Mouse (Mus musculus) retina, postnatal 7 days (tissue): ENCODE measurements around the gene Atxn7l1.

Experiments
- DNase-seq: peaks from one replicate; pipeline ENCODE4 v3.0.0-alpha.2; 2012; ENCODE audit warnings: low read depth, low spot score

Gene Atxn7l1

DNA sequence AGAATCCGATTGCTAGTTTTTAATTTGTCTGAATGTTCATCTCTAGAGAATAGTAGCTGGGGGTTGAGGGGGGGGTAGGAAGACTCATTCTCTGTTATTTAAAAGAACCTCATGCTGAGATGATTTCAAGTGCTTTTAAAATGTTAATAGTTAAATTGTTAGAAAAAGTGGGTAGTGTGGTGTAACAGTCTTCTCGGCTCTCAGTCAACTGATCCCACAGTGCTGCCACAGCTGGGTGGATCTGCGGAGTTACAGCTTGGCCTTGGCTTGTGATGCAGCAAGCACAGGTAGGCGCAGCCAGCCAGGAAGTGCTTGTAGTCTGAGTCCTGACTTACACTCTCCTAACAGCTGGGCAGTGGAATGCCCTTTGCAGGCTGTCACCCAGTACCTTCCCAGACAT, 125.7 kb downstream of the Atxn7l1 start:
- DNase-seq: no peak

DNA sequence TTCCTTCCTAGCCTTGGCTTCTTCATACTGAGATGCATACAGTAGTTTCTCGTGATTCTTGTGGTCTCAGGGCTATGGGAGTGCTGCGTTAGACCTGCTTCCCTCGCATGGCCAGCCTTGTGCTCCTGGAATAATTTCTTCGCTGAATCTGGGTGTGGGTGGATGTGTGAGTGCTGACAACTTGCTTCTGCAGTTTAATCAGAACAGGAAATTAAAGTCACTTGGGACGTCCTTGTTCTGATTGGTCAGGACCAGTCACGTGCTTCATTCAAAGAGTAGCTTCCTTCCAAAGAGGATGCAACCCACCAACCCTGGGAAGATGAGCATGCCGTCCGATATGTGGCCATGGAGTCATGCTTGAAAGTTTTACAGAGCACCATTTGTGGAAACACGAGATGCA, 126.2 kb downstream of the Atxn7l1 start:
- no peak for DNase-seq

DNA sequence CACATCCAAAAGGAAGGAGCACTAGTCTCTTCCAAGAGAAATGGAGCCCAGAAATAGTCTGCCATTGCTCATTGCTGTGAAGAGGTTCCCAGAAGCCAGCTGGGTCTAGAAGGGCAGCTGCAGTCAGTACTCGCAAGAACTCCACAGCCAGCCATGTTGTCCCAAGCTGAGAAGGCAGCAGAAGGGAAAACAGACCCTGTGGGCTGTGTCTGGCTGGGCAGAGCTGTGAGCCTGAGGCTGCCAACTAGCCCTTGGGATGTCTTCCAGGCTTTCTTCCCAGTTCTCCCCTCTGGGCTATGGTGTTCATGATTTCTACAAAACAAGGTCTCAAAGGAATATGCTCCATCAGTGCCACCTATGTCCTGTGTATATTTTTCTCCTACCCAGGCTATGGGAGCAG, 128.5 kb downstream of the Atxn7l1 start:
- DNase-seq: no peak

DNA sequence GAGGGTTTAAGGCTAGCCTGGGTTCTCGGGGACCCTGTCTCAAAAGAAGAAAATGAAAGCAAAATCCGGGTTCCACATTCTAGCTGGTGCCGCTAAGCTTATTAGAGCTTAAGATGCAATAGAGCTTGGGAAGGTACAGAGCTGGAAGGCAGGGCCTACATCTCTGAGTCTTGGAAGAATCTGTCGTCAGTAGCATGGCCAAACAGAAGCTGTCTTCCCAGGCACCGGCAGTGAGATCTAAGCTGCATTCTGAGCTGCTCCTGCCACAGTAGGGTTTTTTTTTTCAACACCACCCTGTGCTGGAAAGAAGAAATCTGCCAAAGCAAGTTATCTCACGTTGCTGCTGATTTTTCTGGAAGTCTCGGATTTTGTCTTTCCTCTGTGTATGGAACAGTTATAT, 129.9 kb downstream of the Atxn7l1 start:
- no peak for DNase-seq

DNA sequence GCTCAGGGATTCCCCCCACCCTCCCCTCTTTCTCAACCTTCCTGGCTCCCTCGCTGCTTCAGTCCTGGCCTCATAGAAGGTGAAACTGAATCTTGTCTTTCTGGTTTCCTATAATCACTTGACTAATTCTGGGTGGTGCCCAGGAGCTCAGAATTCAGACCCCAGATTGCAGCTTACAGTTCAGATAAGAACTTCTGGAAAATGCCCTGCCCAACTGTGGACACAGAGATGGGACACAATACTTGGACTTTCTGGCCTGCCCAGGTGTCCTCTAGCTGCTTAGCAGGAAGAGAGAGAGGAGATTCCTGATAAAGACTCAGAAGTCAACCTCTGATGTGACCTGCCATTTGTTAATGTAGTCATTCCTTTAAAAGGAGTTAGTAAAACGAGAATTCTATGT, 131.7 kb downstream of the Atxn7l1 start:
- DNase-seq: no peak

DNA sequence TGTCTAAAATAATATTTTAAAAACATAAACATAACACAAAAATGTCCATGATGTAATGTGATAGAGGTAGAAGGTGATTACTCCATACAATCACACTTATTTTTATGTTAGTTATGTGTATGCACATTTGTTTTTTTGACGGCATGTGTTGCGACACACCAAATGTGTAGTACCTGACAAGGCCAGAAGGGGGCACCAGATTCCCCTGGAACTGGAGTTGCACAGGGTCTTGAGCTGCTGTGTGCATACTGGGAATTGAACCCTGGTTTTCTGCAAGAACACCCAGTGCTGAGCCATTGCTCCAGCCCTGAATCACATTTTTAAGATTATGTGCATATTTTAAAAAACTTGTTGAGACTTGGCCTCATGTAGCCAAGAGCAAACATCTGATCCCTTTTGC, 133.3 kb downstream of the Atxn7l1 start:
- DNase-seq: no peak

DNA sequence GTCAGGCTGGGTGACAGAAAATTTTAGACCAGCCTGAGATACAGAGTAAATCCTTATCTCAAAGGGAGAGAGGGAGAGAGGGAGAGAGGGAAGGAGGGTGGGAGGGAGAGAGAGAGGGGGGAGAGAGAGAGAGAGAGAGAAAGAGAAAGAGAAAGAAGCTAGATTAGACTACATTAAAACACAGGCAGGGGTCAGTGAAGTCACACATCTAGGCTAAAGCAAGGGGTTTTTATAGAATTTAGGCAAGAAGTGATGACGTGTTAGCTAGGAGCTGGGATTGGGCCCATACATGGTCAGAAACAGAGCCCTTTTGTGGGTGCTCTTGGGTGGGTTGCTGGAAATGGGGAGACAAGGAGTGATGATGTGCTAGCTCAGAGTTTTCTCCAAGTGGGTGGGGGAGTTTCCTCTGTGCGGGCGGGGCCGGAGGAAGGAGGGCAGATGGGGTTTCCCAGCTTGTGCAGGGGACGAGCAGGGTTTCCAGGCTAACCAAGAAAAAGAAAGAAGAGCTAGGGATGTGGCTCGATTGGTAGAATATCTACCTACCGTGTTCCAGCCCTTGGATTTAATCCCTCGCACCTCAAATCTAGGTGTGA, 136.9 kb downstream of the Atxn7l1 start:
- DNase-seq: no peak

DNA sequence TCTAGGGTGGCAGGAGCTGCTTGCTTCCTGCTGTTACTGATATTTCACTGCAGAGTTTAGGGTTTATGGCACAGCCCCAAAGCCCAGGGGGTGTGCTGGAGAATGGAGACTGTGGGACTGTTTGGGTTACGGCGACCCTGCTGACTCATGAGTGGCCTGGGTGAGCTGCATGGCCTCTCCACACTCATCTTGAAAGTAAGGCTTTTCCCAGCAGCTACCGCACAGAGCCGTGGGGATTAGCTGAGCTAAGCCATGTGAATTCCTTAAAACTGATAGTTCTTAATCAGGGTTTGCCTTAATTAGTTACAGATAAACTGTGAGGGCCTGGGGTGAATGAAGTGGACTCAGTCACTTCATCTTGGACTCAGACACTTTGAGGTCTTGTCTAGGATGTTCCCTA, 137.9 kb downstream of the Atxn7l1 start:
- no peak for DNase-seq

DNA sequence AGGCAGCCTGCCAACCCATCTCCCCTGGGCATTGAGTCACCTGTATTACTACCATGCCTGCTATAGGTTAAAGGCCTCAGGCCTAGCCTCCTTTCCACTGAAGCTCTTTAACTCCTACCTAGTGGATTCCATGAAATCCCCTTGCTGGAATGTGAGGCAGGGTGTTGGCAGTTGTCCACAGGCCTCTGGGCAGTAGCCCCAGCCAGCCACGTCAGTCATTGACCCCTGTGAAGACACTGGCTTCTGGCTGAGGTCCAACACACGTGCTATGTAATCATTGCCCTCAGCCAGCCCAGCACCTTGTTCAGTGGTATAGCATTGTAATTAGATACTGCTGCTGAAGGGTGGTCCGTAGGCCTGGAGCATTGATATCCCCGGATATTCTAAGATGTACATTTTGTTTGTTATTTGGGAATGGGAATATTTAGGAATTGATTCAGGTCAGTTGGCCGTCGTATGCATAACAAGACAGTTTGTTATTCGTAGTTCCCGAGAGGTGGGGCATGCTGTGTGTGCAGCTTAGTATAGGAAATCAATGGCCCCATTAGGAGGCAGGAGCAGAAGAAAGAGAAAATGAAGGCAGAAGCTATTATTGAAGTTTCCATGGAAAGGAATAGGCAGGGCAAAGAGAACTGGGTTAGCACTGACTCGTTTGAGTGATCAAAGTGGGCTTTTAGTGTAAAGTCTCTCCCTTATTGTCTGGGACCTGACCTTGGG, 138.6 kb downstream of the Atxn7l1 start:
- DNase-seq: no peak

DNA sequence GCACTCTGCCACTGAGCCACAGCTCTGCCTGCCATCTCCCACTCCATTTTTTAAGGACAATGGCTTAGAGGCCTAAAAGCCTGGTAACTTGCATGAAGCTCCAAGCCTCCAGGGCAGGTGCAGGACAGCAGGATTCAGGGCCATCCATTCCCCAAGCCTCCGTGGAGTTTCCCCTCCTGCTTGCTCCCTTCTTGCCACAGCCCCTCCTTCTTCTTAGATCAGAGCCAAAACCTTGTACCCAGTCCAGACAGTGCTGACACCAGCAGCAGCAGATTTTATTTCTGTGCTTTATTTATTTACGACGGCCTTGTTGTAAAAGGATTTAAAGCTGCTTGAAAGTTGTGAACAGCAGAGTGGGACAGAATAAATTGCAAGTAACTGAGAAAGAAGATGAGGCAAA, 140.2 kb downstream of the Atxn7l1 start:
- DNase-seq: no peak

DNA sequence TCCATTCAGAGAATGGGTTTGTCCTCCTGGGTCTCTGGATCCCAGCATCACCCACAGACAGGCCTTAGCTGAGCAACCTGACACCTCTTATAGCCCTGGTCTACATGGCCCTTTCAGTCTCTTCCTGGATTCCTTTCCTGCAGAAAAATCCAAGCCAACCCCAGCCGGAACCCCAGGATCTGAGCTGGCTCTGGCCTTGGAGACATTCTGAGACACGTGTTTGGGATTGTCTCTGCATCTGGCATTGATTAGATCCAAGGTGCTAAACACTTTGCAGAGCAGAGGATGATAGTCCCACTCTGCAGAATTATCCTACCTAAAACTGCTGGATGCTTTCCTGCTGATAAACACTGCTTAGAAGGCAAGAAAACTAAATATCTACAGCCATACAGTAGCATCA, 141.3 kb downstream of the Atxn7l1 start:
- DNase-seq: no peak

DNA sequence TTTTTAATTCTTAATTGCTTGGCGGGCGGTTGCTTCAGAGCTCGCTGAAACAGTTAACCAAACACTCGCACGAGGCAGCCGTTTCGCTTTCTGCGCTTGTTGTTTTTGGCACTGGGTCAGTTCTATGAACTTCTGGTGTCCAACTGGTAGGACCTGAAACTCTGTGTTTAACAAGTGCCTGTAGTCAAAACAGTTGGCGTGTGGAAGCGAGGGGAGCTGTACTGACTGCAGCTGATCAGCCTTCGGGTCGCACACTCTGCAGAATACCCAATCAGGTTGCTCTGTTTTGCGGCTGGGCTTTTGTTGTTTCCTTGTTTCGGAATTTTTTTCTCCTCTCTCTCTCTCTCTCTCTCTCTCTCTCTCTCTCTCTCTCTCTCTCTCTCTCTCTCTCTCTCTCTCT, 154.6 kb downstream of the Atxn7l1 start:
- DNase-seq: no peak

DNA sequence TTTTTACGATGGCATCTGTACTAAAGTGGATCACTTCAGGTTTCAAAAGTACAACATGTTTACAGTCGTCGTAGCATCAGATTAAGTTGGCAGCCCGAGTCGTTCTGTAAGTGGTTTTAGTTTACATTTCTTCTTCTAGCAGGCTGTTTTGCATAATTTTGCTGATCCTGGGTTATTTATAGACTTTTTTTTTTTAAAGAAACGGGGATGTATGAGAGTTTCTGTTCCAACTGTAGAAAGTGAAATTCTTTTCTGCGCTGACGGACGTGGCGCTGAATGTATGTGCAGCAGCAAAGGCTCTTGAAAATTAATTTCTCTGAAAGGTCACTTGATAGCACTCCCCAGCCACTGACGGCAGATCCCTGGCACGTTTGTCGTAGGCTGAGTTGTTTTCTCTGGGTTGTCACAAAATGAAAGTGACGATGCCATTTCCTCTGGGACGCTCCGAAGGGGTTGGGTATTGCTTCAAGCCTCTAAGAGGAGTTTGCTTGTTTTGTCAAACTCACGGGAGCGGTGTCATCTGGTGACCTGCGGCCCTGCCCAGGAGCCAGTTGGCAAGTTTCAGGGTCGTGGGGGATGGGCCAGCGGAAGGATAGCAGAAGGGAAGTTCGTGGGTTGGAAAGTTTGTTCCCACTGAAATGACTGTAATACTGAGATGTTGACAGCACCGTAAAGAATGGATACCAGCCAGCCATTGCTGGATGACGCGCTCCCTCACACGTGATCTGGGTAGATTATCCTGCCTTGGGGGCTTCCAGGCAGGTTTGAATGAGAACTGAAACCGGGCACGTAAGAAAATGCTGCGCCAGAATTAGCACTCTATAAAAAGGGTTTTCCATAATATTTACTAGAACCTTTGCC, 155.3 kb downstream of the Atxn7l1 start:
- DNase-seq: no peak

DNA sequence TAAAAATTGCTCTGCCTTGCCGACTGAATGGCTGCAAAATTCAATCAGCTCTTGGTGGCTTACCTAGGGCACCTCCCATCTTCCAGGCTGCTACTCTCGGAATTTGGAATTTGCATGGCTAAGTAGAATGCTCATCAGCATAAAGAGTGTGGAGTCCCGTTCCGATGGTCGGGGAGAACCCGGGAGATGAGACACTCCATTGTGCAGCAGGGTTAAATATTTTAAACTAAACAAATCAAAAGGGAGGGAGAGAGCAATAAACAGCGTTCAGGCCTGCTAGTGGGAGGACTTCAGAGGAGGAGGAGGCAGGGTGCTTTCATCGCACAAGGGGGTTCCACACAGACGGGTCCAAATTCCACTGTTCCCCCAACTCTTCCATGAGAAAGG, 155.9 kb downstream of the Atxn7l1 start:
- no peak for DNase-seq

DNA sequence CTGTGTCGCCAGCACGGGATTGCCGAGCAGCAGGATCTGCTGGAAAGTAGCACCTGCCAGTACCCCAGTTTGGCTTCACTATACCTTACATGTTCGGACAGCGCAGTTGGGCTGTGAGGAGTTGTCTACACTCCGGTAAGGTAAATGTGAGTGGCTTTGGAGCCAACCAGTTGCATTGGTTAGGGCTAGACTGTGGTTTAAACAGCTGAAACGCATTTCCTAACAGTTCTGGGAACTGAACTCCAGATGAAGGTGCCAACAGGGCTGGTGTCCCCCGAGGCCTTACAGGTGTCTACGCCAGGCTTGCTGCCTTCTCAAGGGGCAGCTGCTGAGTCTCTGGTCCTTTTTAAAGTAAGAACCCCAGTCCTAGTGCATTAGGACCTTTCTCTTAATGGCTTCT, 157.6 kb downstream of the Atxn7l1 start:
- DNase-seq: no peak

DNA sequence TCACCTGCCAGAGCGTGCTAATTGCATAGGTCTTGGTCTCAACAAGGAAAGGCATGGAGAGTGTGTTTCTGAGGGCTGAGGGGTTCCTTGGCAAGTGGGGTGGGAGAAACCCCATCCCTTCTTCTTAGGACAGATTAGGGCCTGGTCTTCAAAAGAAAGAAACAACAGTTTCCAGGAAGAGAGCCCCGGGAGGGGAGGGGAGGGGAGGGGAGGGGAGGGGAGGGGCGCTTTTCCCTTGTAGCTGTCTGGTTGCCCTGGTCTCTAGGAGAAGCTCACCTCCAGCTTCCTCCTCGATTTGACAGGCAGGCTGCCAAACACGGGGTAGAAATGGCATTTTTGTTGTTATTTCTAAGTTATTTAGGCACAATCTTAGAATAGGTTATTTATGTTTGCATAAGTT, 159.0 kb downstream of the Atxn7l1 start:
- no peak for DNase-seq

DNA sequence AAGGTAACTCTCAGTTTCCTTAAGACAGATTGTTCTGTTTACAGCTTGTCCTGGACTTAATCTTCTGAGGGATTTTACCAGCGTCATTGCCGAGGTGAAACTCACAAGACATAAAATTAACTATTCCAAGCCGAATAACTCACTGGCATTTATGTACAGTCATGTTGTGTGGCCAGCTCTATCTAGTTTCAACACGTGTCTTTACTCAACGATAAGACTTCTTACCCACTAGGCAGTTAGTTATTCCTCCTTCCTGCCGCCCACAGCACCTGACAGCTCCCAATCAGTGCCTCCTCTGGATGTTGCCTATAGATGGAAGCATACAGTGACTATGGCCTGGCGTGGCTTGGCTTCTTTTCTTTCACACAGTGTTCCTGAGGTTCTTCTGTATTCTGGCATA, 161.2 kb downstream of the Atxn7l1 start:
- no peak for DNase-seq

DNA sequence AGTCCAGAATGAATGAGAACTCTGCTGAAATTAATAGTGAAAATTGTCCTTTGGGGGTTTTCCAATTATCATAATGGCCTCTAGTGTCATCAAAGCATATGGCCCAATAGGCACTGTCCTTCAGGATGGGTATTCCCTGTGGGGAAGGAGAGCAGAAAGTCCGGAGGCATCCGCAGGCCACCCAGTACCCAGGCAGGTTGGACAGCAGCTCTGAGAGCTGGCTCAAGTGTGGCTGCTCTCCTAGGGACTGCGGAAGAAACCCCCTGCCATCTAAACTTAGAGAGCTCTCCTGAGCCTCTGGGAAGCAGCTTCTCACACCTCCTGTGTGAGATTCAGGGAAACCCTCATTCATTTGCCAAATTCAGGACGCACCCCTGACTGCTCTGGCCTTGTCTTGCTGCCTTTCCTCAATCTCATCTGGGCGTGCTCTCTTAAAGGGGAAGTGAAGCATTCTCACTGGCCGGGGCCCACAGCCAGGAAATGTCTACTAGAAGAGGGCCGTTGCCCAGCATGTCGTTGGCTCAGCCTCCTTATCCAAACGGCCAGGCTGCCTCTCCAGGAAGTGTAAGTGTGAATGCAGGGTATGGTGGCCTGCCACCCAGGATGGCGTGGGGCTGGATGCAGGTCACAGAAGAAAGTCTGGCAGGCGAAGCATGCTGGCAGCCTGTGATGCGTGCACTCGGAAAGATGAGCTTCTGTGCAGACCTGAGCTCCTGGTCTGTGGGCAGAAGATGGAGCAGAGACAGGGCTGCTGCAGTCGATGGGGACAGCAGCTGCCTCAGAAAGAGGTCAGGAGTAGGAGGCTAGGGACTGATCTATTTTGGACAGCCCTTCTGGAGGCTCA, 166.6 kb downstream of the Atxn7l1 start:
- no peak for DNase-seq

DNA sequence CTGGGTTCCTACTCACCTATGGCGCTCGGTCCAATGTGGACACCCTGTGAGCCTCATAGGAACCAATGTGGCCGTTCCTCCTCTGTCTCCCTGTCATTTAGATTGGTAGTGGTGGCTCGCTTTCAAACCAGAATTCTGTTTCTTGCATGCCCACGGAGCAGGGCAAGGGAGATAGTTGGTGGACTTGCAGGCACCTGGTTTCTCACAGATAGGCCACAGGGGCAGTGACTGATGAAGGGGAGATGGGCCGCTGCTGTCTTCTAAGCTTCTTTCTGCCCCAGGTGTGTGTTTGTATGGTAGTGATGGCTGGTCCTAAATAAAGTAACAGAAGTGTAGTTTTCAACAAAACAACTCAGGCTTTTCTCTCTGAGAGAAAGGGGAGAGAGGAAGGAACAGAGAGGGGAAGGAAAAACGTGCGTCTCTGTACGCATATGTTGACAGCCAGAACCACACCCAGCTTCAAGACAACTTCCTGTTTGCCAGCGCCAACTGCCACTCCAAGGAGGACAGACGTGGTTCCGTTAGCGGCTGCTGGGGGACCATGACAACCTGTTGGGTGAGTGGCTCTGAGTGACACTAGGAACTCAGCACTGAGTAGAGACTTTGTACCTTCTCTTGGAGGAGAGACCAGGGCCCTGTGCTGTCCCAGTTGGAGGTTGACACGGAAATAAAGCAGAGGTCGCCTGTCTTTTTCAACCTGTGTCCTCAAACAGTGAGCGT, 167.6 kb downstream of the Atxn7l1 start:
- no peak for DNase-seq

DNA sequence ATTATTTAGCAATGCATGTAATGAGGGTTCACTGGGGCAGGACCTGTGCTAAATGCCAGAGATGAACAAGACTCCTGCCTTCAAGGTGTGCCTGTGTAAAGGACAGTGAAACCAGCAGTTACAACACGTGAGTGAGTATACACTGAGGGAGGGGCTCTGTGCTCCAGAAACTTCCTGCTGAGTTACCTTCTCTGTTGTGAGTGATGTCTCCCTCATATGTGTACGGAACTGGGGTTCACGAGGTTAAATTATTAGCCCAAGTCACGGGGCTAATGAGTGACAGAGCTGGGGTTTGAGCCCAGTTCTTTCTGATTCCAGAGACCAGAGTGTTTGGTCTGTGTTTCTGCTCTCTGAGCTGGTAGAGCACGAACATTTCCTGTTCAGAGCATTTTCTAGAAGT, 168.3 kb downstream of the Atxn7l1 start:
- DNase-seq: no peak

DNA sequence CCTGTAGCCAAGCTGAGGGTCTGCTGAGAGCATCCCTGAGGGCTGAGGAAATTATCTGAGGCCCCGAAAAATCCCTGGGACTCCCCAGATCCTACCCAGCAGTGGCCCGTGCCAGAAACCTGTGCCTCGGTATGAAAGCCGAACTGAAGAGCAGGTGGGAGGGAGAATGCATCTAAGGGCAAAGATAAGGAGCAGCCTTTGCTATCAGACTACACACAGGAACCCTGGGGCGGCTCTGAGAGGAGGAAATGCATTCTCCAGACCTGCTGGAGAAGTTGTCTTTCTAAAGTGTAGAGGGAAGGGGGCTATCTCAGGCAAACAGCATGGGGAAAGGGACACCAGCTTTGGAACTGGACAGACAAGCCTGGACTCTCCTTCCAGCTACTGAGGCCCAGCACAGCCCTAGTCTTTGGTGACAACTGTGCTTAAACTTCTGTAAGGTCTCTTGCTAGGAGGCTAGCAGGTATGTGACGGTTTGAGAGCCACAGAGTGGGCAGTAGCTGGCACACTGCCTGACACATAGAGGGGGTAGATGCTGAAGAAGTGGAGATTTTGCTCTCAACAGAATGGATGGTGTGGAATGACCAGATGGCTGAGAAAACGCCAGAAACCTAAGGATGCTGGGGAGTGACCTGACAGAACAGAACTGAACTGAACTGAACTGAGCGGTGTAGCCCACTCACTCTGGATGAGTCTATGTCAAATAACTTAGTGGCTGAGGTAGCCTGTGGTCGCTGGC, 170.5 kb downstream of the Atxn7l1 start:
- no peak for DNase-seq
